Mouse (Mus musculus) brain, embryonic 18.5 days (tissue): Measurements from ENCODE around the gene Ripor1.
A peak's percentile ranks its signal among the peaks of the same experiment; 100 is the strongest.
"Not testable (repeated sequence)": the region's sequence is repeated elsewhere in the genome, so short reads cannot be mapped to it uniquely, and the experiment has no call there.

ENCODE experiments used
- DNase-seq: peaks from one replicate; pipeline ENCODE4 v3.0.0-alpha.2; 2012; ENCODE audit warnings: low read depth, low spot score

Ripor1 gene

GRCm38 (mm10) chr8:105604804-105605381 is at the start of gene Ripor1:
Gene Ripor1 (plus strand): TSS chr8:105605255.
- peak; percentile 37 for DNase-seq

GRCm38 (mm10) chr8:105562863-105563262 is 42.2 kb upstream of the Ripor1 start:
- DNase-seq: no peak

- no peak for DNase-seq
Measured at GRCm38 (mm10) chr8:105563871-105564270, 41.2 kb upstream of the Ripor1 start.

DNA sequence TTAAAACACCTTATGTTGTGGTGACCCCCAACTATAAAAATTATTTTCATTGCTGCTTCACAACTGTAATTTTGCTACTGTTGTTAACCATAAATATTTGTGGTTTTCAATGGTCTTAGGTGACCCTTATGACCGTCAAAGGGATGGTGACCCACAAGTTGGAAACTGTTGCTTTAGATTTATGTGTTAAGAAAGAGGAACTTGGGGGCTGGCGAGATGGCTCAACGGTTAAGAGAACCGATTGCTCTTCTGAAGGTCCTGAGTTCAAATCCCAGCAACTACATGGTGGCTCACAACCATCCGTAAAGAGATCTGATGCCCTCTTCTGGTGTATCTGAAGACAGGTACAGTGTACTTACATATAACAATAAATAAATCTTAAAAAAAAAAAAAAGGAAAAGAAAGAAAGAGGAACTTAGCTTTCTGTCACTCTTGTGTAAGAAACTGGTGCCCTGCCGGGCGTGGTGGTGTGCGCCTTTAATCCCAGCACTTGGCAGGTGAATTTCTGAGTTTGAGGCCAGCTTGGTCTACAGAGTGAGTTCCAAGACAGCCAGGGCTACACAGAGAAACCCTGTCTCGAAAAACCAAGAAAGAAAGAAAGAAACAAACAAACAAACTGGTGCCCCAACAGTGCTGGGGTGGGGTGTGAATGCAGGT is 40.4 kb upstream of the Ripor1 start:
- DNase-seq: not testable (repeated sequence)

GRCm38 (mm10) chr8:105565401-105565881 is 39.6 kb upstream of the Ripor1 start:
- DNase-seq: no peak

DNA sequence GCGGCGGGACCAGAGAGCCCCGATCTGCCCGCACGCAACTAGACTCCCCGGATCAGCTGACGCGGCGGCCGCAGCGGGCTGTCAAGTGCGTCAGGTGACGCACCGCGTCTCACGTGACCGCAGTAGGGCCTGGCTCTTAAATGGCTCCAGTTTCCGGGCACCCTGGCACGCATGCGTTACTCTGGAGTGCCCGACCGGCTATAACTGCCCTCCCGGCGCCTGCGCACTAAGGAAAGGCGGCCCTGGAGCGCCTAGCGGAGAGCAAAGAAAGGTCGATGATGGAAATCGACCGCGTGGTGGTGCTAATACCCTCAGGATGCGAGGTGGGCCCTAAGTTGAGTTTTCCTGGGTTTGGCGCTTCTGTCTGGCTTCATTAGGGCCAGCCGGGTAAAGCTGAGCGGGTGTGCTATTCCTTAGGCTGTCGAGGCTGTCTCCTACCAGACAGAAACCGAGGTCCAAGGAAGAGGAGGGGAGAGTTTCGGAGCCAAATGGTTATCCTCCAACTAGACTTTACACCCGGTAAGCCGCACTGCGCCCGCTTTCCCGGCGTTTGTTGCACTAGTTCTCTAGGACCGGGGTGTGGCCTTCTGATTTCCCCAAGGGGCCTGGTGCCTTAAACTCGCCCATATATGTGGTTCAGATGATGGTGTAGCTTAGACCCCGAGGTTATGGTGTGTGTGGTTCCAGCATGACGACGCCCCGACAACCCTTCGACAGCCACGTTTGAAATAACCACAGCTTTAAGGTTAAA is 38.9 kb upstream of the Ripor1 start, which contains the start of gene Atp6v0d1:
Gene Atp6v0d1, minus strand, starts transcription at position 96 of the 751 bp plus-strand sequence.
- DNase-seq: peak; percentile 98

DNA sequence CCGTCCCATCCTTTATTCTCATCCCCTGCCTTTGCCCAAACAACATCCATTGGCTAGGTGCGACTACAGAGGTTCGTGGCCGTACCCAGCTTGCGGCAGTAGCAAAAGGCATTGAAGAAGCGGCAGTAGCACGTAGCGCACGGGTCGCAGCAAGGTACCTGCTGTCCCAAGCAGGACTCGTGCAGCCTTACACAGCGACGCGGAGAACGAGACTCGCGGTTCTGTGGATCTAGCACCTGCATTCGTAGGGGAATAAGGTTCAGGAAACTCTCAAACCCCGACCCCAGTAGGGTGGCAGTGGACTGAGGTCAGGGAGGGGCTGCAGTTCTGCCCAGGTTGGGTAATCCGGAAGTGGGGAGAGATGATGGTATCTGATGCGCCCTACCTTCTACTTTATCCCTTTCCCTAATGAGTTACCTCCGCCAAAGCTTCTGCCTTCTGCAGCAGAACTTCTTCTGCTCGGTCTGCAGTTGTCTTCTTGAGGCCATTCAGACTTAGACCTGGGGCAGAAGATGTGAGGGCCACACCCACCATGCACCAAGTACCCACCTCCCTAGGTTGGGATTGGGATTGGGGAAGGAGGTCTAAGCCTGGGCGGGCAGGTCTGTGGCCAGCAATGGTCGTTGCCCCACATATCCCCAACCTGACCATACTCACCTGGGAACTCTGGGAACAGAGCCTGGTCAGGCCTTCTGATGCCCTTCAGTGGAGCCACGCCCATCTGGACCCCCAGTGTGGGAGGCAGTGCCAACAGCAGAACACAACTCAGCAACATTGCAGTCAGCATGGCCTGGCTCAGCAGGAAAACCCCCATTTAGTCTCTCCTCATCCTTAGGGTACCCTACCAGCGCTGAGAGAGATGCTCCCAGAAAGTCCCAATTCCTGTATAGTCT is 38.1 kb upstream of the Ripor1 start:
- no peak for DNase-seq

DNA sequence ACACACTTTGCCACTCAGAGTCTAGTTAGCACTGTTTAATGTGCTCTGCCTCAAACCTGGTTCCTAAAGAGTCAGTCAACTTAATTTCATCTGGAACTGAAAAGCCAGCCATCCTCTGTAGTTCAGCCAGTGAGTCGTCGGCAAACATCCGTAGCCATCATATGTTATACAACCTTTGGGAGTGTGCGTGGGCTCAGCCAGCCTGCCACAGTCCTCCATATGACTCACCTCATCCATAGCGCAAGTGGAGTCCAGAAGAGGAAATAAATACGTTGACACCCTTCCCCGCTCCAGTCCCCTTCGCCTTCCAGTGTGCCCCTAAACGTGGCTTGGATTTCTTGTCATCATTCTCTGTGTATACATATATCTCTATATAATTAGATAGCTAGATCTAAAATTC is 33.2 kb upstream of the Ripor1 start:
- no peak for DNase-seq

- DNase-seq: no peak
Measured at GRCm38 (mm10) chr8:105573427-105573826, 31.6 kb upstream of the Ripor1 start.

- no peak for DNase-seq
Measured at GRCm38 (mm10) chr8:105574741-105575140, 30.3 kb upstream of the Ripor1 start.

DNA sequence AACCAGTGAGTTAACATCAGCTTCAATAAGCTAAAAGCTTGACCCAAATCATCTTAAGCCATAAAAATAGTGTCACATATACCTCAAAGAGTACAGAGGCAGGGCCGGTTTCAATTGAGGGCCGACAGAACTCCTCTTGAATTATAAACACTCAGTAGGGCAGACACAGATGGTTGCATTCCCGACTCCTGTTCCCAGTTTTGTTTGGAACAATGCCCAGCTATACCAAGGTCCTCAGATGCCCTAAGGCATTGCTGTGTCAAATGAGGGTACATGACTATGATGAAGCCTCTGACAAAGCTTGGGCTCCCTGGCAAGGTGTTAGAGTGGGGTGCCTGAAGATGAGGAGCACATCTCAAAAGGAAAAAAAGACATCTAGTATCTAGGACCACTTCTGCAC is 29.5 kb upstream of the Ripor1 start:
- no peak for DNase-seq

GRCm38 (mm10) chr8:105579719-105580118 is 25.3 kb upstream of the Ripor1 start:
- DNase-seq: no peak

DNA sequence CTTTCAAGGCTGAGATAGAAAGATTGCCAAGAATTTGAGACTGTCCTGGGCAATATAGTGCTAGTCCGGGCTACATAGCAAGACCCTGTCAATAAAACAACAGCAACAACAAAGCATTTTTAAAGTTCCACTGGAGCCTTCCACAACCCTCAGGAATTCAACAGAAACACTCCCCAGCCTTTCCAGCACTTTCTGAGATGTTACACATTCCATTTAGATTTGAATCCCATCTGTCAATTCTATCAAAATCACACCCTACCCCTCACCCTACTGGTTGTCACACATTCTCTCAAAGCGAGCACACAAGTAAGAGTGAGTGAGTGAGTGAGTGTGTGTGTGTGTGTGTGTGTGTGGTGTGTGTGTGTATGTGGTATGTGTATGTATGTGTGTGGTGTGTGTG is 12.6 kb upstream of the Ripor1 start:
- DNase-seq: no peak

- DNase-seq: no peak
Measured at GRCm38 (mm10) chr8:105593859-105594258, 11.2 kb upstream of the Ripor1 start.

DNA sequence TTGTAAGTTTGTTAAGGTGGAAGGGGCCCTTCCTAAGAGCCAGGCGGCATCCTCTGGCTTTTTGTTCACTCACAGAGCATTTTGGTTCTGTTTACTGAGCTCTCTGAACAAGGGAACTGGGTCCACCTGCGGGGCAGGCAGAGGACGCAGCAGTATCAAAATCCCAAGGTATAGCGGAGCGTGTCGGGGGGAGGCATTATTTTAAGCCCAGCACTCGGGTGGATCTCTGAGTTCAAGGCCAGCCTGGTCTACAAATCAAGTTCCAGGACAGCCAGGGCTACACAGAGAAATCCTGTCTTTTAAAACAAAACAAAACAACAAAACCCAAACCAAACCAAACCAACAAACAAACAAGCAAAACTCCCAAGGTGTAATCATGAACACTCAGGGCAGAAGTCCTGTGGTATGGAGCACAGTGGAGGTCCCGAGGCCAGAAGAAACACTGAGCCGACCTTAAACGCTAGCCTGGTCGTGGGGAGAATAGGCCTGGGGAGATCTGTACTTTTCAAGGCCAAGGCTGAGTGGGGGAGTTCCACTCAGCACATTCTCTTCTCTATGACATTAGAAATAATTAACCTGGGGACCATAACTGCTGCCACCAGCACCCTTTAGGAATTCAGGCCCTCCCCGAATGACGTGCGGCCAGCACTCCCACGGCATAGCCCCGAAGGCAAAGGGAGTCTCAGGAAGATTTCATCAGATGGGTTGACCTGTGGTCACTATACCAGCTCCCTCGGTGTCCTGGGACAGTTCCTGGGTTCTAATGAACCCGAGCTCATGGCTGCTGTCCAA is 10.4 kb upstream of the Ripor1 start:
- DNase-seq: no peak

DNA sequence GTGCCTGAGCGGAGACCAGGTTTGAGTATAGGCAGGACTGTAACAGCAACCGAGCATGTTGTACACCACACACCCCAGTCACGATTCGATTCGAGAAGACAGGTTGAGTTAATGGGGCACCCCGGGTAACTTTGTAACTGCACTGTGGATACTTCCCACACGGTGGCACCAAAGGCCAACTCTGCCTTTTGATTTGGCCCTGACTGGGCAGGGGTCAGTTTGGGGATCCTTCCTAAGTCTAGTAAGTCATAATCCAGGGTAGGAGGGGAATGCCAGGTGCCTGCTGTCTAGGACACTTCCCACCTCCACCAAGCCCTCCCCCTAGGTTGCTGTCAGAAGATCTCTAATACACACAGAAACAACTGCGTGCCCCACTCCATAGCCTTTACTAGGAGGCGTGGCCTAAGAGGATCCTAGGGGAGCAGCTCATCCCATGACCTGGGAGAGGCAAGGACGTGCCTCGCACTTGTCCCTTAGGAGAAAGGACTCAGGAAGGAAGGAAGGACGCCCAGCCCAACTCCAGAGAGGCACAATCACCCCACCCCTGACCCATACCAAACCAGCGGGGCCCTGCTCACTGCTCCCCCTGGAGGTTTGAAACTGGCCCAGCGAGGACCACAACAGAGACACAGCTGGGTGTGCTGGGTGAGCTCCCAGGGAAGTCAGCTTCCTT is 8.6 kb upstream of the Ripor1 start:
- DNase-seq: no peak

- no peak for DNase-seq
Measured at GRCm38 (mm10) chr8:105598777-105599176, 6.3 kb upstream of the Ripor1 start.

DNA sequence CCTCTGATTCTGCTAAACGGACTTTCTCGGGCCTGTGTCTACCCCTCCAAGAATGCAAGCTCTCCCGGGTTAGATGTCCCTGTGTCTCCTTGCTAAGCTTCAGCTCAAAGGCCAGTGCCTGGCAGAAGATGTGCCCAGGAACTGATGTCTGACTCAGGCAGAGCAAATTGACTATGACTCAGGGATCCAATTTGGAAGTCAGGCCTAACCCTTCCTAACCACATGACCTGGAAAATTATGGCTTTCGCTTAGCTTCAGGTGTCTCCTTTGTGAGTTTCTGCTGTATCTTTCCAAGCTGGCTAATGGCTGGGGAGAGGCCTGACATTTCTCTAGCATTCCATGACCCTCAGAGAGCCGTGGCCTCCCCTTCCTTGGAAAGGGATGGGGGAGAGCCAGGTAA is 3.8 kb upstream of the Ripor1 start:
- no peak for DNase-seq

- DNase-seq: not testable (repeated sequence)
Measured at GRCm38 (mm10) chr8:105602540-105602939, 2.5 kb upstream of the Ripor1 start.

- no peak for DNase-seq
Measured at GRCm38 (mm10) chr8:105605491-105606188, 585 bp downstream of the Ripor1 start.
